Mouse (Mus musculus): ENCODE results near the gene Otogl. TPM values are rescaled to one million over a fixed set of nuclear protein-coding genes. Genes with fewer than 3 reads are reported as not detected.

Otogl gene
- total and polyA plus RNA-seq, 2 experiments from 2014 or later, result 0.04 to 0.22 TPM

DNA sequence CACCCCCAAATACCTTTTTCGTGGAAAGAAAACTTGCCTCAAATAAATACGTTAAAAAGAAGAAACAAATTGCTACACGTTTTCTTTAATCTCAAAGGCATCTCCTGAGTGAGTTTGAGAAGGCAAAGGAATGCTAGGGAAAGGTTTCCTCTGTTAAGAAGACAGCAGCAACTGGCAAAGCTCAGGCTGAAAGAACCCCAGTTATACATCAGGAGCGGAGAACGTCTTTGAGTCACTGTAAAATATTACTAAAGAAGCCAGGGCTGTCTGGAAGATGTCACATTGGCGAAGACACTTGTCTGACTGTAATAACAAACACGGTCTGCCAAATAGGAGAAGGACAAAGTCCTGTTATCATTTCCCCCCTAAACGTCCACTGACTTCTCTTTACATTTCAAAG lies 10.0 kb downstream of the Otogl start:
- no peak overlapping the region for H3K9ac ChIP-seq (replicated peaks; ENCODE audit: low read length, poor library complexity, severe bottlenecking)
- H3K27ac ChIP-seq (ENCODE audit: low read depth, low read length), result no peak overlapping the region
- H3K4me2 ChIP-seq (ENCODE audit: low read depth, low read length, poor library complexity, severe bottlenecking), result no peak overlapping the region
- no peak for DNase-seq (ENCODE audit: low spot score)
- H3K4me3 ChIP-seq (ENCODE audit: low read depth, low read length), result no peak overlapping the region
- 0 out of 2 replicates have a peak, but pooled peaks cover 3% of the 10 kb centered on the region for H3K9me3 ChIP-seq (ENCODE audit: low read length)
- no peak for TF ChIP-seq CTCF (IDR thresholded peaks at IDR 0.05)
- no peaks in the 10 kb centered on the region for H3K4me1 ChIP-seq (ENCODE audit: insufficient read depth, low read length)
- ATAC-seq (ENCODE audit: low FRiP score), result no peak
- H3K27me3 ChIP-seq (ENCODE audit: insufficient read depth, low read length), result no peaks in the 10 kb centered on the region
- 86% methylated on average over 8 of the region's 8 CpGs for WGBS
- no peaks in the 10 kb centered on the region for H3K36me3 ChIP-seq (ENCODE audit: insufficient read depth, low read length)

DNA sequence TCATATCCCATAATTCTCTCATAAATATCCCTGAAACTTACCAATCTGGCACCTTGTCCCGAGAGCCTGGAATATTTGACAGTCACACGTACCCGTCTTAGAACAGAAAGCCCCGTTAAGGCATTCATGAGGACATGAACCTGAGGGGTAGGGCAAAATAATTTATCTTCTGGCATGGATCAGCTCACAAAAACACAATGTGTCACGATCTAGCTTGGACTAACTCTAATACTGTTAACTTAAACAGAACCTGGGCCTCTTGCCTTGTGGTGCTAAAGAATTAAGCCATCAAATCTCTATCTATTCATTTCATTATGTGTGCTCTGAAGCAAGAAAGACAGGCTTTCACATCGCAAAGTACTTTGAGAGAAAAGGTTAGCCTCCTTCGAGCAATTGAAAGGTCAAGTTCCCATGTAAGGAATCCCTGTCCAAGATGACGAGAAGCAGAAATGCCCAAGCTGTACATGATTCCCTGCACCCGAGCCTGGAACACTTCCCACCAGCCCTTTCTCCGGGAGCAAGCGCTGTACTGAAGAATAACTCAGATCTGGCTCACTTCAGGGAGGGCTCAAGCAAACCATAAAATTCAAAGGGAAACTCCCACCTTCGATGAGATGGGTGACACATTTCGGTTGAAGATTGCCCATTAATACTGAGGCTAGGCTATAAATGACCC lies 10.6 kb downstream of the Otogl start:
- Histone ChIP-seq H3K36me3 (ENCODE audit: insufficient read depth, low read length) (no peaks in the 10 kb centered on the region), H3K27ac (ENCODE audit: low read depth, low read length) (no peak overlapping the region), H3K4me1 (ENCODE audit: insufficient read depth, low read length) (no peaks in the 10 kb centered on the region), H3K9me3 (ENCODE audit: low read length) (0 out of 2 replicates have a peak, but pooled peaks cover 3% of the 10 kb centered on the region), H3K27me3 (ENCODE audit: insufficient read depth, low read length) (no peaks in the 10 kb centered on the region), H3K9ac (replicated peaks; ENCODE audit: low read length, poor library complexity, severe bottlenecking) (no peak overlapping the region), H3K4me3 (ENCODE audit: low read depth, low read length) (no peak overlapping the region), H3K4me2 (ENCODE audit: low read depth, low read length, poor library complexity, severe bottlenecking) (no peak overlapping the region)
- DNase-seq (ENCODE audit: low spot score) (no peak), ATAC-seq (ENCODE audit: low FRiP score) (no peak)
- no peak for TF ChIP-seq CTCF (IDR thresholded peaks at IDR 0.05)
- 66% methylated on average over 13 of the region's 13 CpGs for WGBS

DNA sequence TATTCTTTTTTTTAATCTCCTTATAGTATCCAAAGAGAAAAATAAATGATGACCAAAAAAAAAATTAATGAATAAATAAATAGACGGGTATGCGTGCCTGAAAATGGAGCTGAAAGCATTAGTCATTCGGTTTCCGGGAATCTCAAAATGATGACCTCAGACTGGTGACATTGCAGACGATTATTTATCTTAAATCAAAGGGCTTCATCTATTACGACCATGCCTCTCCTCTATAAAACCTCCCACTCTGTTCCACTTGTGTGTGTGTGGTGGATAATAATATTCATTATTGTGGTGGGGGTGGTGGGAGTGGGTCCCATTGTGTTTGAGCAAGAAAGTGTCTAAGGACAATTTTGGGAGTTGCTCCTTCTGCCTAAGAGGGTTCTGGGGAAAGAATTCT lies 12.0 kb downstream of the Otogl start:
- Histone ChIP-seq H3K4me2 (ENCODE audit: low read depth, low read length, poor library complexity, severe bottlenecking) (no peak overlapping the region), H3K9me3 (ENCODE audit: low read length) (0 out of 2 replicates have a peak, but pooled peaks cover 3% of the 10 kb centered on the region), H3K36me3 (ENCODE audit: insufficient read depth, low read length) (no peaks in the 10 kb centered on the region), H3K27ac (ENCODE audit: low read depth, low read length) (no peak overlapping the region), H3K4me1 (ENCODE audit: insufficient read depth, low read length) (no peaks in the 10 kb centered on the region), H3K4me3 (ENCODE audit: low read depth, low read length) (no peak overlapping the region), H3K27me3 (ENCODE audit: insufficient read depth, low read length) (no peaks in the 10 kb centered on the region), H3K9ac (replicated peaks; ENCODE audit: low read length, poor library complexity, severe bottlenecking) (no peak overlapping the region)
- TF ChIP-seq CTCF (IDR thresholded peaks at IDR 0.05), result no peak
- ATAC-seq (ENCODE audit: low FRiP score) (no peak), DNase-seq (ENCODE audit: low spot score) (no peak)
- 85% methylated on average over 6 of the region's 6 CpGs for WGBS

DNA sequence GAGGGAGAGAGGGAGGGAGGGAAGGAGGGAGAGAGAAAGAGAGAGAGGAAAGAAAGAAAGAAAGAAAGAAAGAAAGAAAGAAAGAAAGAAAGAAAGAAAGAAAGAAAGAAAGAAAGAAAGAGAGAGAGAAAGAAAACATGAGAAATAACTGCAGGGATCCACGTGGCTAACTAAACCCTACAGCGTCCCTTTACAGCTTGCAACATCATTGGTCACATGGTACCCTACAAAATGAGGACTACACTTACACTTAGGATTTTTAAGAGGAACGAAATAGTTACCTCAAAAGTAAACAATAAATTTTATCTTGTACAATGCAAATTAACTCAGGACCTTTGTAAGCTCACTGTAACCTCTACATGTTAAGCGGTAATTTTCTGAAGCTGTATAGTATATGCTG lies 15.8 kb downstream of the Otogl start:
- H3K4me3 ChIP-seq (ENCODE audit: low read depth, low read length), result no peak overlapping the region
- H3K27me3 ChIP-seq (ENCODE audit: insufficient read depth, low read length), result no peaks in the 10 kb centered on the region
- H3K9me3 ChIP-seq (ENCODE audit: low read length), result 0 out of 2 replicates have a peak, but pooled peaks cover 3% of the 10 kb centered on the region
- no peak overlapping the region for H3K4me2 ChIP-seq (ENCODE audit: low read depth, low read length, poor library complexity, severe bottlenecking)
- no peaks in the 10 kb centered on the region for H3K36me3 ChIP-seq (ENCODE audit: insufficient read depth, low read length)
- no peaks in the 10 kb centered on the region for H3K4me1 ChIP-seq (ENCODE audit: insufficient read depth, low read length)
- no peak overlapping the region for H3K9ac ChIP-seq (replicated peaks; ENCODE audit: low read length, poor library complexity, severe bottlenecking)
- TF ChIP-seq CTCF (IDR thresholded peaks at IDR 0.05), result no peak
- no peak for ATAC-seq (ENCODE audit: low FRiP score)
- H3K27ac ChIP-seq (ENCODE audit: low read depth, low read length), result no peak overlapping the region
- 92% methylated on average over 4 of the region's 4 CpGs for WGBS
- DNase-seq (ENCODE audit: low spot score), result no peak

DNA sequence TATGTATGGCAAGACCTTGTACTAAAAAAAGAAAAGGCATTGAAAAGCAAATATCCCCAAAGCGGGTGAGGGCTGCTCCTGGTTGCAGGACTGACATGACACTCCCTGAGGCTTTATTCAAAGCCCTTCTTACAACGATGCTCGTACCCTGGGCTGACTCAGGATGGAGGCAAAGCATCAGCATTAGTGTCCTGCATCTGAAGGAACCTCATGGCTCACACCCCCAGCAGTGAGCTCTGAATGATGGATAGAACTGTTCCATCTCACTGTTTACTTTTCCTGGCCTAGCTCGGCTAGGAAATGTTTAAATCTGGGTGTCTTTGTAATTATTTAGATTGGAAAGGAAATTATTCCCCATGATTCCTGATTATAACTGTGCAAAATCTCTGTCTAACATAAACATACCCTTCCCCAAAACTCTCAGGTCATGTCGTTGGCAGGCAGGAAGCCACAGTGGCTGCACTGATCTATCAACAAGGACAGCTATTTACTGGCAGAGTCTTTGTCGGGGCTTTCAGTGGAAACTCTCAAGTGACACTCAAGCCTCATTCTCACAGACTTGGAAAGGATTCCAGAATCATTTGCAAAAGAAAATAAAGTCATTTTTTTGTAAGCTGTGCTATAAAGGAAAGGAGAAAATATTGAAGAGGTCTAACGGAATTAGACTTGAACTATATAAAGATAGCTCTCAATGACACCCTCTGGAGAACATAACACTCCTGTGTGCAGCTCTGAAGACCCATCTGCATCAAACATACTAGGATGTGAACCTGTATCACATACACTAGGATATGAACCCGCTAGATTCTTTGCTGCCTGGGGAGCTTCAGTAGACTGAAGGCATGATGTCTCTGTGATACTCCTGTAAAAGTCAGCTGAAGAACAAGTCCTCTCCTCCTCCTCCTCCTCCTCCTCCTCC lies 17.0 kb downstream of the Otogl start:
- Histone ChIP-seq H3K36me3 (ENCODE audit: insufficient read depth, low read length) (no peaks in the 10 kb centered on the region), H3K27ac (ENCODE audit: low read depth, low read length) (no peak overlapping the region), H3K4me3 (ENCODE audit: low read depth, low read length) (no peak overlapping the region), H3K27me3 (ENCODE audit: insufficient read depth, low read length) (no peaks in the 10 kb centered on the region), H3K4me2 (ENCODE audit: low read depth, low read length, poor library complexity, severe bottlenecking) (no peak overlapping the region), H3K4me1 (ENCODE audit: insufficient read depth, low read length) (no peaks in the 10 kb centered on the region), H3K9me3 (ENCODE audit: low read length) (0 out of 2 replicates have a peak, but pooled peaks cover 3% of the 10 kb centered on the region), H3K9ac (replicated peaks; ENCODE audit: low read length, poor library complexity, severe bottlenecking) (no peak overlapping the region)
- no peak for ATAC-seq (ENCODE audit: low FRiP score)
- DNase-seq (ENCODE audit: low spot score), result no peak
- no peak for TF ChIP-seq CTCF (IDR thresholded peaks at IDR 0.05)
- WGBS, result 67% methylated on average over 8 of the region's 8 CpGs

DNA sequence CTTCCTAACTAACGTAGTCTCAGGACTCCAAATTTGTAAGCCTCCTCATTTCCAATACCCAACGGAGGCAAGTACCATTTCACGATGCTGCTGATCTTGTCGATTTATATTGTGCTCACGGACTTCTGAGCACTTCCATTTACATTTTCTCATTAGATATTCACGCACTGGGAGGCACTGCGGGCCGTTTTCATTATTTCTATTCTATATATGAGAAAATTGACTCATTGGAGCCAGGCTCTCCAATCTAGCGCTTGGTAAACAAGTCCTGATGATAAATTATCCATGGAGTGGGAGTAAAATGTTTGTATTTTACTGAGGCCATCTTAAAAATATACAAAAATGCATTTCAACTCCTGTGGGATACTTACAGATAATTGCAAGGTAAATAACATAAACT lies 21.5 kb downstream of the Otogl start:
- ATAC-seq (ENCODE audit: low FRiP score) (no peak), DNase-seq (ENCODE audit: low spot score) (peak; percentile 4)
- Histone ChIP-seq H3K4me2 (ENCODE audit: low read depth, low read length, poor library complexity, severe bottlenecking) (no peak overlapping the region), H3K27me3 (ENCODE audit: insufficient read depth, low read length) (no peaks in the 10 kb centered on the region), H3K4me3 (ENCODE audit: low read depth, low read length) (no peak overlapping the region), H3K36me3 (ENCODE audit: insufficient read depth, low read length) (no peaks in the 10 kb centered on the region), H3K9ac (replicated peaks; ENCODE audit: low read length, poor library complexity, severe bottlenecking) (no peak overlapping the region), H3K4me1 (ENCODE audit: insufficient read depth, low read length) (no peaks in the 10 kb centered on the region), H3K9me3 (ENCODE audit: low read length) (no peaks in the 10 kb centered on the region), H3K27ac (ENCODE audit: low read depth, low read length) (no peak overlapping the region)
- TF ChIP-seq CTCF (IDR thresholded peaks at IDR 0.05), result no peak
- whole genome bisulfite sequencing, result 62% methylated on average over 9 of the region's 9 CpGs

Measured in midbrain, postnatal 0 days (tissue).